Mouse (Mus musculus) CD8-positive naive resting alpha-beta T cell, adult 2 months (primary cell): ENCODE measurements around the gene Fam227b.
A peak's percentile ranks its signal among the peaks of the same experiment; 100 is the strongest.

ENCODE experiments used
- DNase-seq, 2 experiments: peaks; one replicate each; pipeline ENCODE4 v3.0.0; 2022; ENCODE audit warnings: low read depth in 2 of 2, low spot score in 2 of 2

Gene Fam227b

GRCm38 (mm10) chr2:126151855-126152571 is at the start of gene Fam227b, which contains the start of gene Dtwd1:
TSS of gene Fam227b (minus strand) at chr2:126152004.
TSS of gene Dtwd1 (plus strand) at chr2:126152141.
- peak; percentile 98 for DNase-seq

- no peak for DNase-seq
Measured at GRCm38 (mm10) chr2:126198971-126199370, 47.2 kb upstream of the Fam227b start.

GRCm38 (mm10) chr2:126195631-126196356 is 44.0 kb upstream of the Fam227b start:
- no peak for DNase-seq

GRCm38 (mm10) chr2:126192129-126192528 is 40.3 kb upstream of the Fam227b start:
- DNase-seq: no peak

GRCm38 (mm10) chr2:126191306-126191705 is 39.5 kb upstream of the Fam227b start:
- no peak for DNase-seq

- no peak for DNase-seq
Measured at GRCm38 (mm10) chr2:126171427-126171826, 19.6 kb upstream of the Fam227b start.

GRCm38 (mm10) chr2:126166848-126167617 is 15.2 kb upstream of the Fam227b start:
- no peak for DNase-seq

- DNase-seq: no peak
Measured at GRCm38 (mm10) chr2:126166335-126166734, 14.5 kb upstream of the Fam227b start.

GRCm38 (mm10) chr2:126165277-126166018 is 13.6 kb upstream of the Fam227b start:
- DNase-seq: no peak

GRCm38 (mm10) chr2:126147723-126148122 is 4.1 kb downstream of the Fam227b start:
- no peak for DNase-seq

GRCm38 (mm10) chr2:126094616-126095015 is 57.2 kb downstream of the Fam227b start:
- no peak for DNase-seq

GRCm38 (mm10) chr2:126090432-126090831 is 61.4 kb downstream of the Fam227b start:
- DNase-seq: no peak

GRCm38 (mm10) chr2:126086187-126086586 is 65.6 kb downstream of the Fam227b start:
- DNase-seq: no peak

- no peak for DNase-seq
Measured at GRCm38 (mm10) chr2:126084326-126084725, 67.5 kb downstream of the Fam227b start.

GRCm38 (mm10) chr2:126079086-126079485 is 72.7 kb downstream of the Fam227b start:
- no peak for DNase-seq

GRCm38 (mm10) chr2:126076506-126076905 is 75.3 kb downstream of the Fam227b start:
- no peak for DNase-seq

- DNase-seq: no peak
Measured at GRCm38 (mm10) chr2:126073744-126074143, 78.1 kb downstream of the Fam227b start.

- DNase-seq: no peak
Measured at GRCm38 (mm10) chr2:126069740-126070139, 82.1 kb downstream of the Fam227b start.

- no peak for DNase-seq
Measured at GRCm38 (mm10) chr2:126065303-126065856, 86.4 kb downstream of the Fam227b start.

GRCm38 (mm10) chr2:126064814-126065213 is 87.0 kb downstream of the Fam227b start:
- no peak for DNase-seq

- DNase-seq: no peak
Measured at GRCm38 (mm10) chr2:126062876-126063275, 88.9 kb downstream of the Fam227b start.
